Mouse (Mus musculus) monocyte, adult 59 days (primary cell): ENCODE data around the gene Vmn1r8. TPM values are rescaled to one million over a fixed set of nuclear protein-coding genes. Genes with fewer than 3 reads are reported as not detected.

Experiments used
- total RNA-seq, 2 experiments: library from RNA; stranded (reverse); gene quantifications; one replicate each; pipeline ENCODE4 v1.2.4; 2023

Vmn1r8 gene
- not detected for total RNA-seq

DNA sequence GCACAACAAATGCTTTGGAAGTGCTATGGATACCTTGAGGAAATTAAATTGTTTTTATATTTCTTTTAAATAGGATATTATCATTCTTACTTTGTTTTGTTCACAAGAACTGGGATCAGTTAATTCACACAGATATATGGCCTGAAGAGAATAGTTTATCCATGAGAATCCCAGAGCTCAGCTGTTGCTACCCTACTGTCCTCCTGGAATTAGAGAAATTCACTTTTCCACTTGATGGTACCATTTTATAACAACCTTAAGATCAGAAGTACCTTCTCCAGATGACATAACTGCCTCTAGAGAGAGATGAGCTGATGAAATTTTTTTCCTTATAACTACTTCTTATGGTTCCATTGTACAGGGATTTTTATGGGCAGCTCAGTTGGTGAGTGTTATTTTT, at the start of gene Vmn1r8:
Vmn1r8 (plus strand) TSS at position 301 of the 400 bp plus-strand sequence.

DNA sequence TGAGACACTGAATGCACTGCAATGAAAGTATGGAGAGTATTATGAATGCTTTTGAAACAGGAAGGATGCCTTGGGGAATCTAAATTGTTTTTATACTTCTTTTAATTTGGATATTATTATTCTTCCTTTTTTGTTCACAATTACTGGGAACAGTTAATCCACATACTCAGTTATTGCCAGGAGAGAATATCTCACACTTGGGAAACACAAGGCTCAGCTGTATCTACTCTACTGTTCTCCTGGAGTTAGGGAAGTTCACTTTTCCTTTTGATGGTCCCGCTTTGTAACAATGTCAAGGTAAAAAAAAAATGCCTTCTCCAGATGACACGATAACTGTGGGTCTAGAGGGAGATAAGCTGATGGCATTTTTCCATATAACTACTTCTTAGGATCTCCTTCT, 35.1 kb upstream of the Vmn1r8 start, which contains the start of gene Vmn1r6:
Vmn1r6 (plus strand) TSS at position 301 of the 400 bp plus-strand sequence.

DNA sequence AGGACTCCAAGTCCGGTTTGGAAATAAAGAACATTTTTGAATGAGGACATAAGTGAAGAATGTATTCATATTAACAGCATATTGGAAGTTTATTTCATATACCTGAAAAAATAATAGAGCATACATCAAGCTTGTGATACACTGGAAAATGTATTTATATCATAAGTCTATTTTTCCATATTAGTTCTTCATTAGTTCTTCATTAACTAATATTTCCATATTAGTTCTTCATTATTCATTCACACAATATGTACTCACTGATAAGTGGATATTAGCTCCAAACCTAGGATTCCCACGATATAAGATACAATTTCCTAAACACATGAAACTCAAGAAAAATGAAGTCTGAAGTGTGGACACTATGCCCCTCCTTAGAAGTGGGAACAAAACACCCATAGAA, 6.9 kb upstream of the Vmn1r8 start, which contains the start of gene Vmn1r7:
Vmn1r7 (minus strand) TSS at position 101 of the 400 bp plus-strand sequence.

DNA sequence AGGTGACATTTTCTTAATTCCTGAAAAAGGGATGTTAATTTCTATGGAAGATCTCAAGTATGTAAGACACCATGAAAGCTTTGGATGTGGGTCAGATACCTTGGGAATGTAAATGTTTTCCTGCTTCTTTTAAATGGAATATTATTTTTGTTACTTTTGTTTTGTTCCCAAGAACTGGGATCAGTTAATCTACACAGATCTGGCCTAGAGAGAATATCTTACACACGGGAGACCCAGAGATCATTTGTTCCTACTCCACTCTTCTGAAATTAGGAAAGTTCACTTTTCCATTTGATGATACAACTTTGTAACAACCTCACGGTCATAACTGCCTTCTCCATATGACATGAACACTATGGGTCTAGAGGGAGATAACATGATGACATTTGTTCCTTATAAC, 34.4 kb downstream of the Vmn1r8 start, which contains the start of gene Vmn1r9:
Vmn1r9 (plus strand) TSS at position 301 of the 400 bp plus-strand sequence.

Other genes with a start within 250 kb of the Vmn1r8 start
- 10 to 100 TPM; 48.3 to 49.5 TPM for gene Kbtbd2, start 234.5 kb upstream of the Vmn1r8 start, total RNA-seq
- 1 to 10 TPM; 4.7 to 5.1 TPM for gene Fkbp9, start 200.2 kb upstream of the Vmn1r8 start, total RNA-seq
- gene Nt5c3, start 108.4 kb upstream of the Vmn1r8 start, total RNA-seq: 10 to 100 TPM; 19.1 to 22.6 TPM
- not detected for gene Vmn1r4, start 108.3 kb upstream of the Vmn1r8 start, total RNA-seq
- not detected for gene Vmn1r5, start 62.0 kb upstream of the Vmn1r8 start, total RNA-seq
- not detected for gene Vmn1r6, start 35.0 kb upstream of the Vmn1r8 start, total RNA-seq
- not detected for gene Vmn1r7, start 7.0 kb upstream of the Vmn1r8 start, total RNA-seq
- gene Vmn1r9, start 34.5 kb downstream of the Vmn1r8 start, total RNA-seq: not detected
- gene Vmn1r10, start 77.2 kb downstream of the Vmn1r8 start, total RNA-seq: not detected
- not detected for gene Vmn1r11, start 101.2 kb downstream of the Vmn1r8 start, total RNA-seq
- under 1 TPM in 1 of 2 experiments, not detected in 1; 0.09 TPM for gene Vmn1r12, start 124.6 kb downstream of the Vmn1r8 start, total RNA-seq
- gene Vmn1r13, start 171.0 kb downstream of the Vmn1r8 start, total RNA-seq: not detected
- gene Vmn1r14, start 199.4 kb downstream of the Vmn1r8 start, total RNA-seq: not detected
- not detected for gene Vmn1r15, start 225.7 kb downstream of the Vmn1r8 start, total RNA-seq